Mouse (Mus musculus) forebrain, embryonic 14.5 days (tissue): ENCODE data around the gene Gtpbp1. TPM values are rescaled to one million over a fixed set of nuclear protein-coding genes. Genes with fewer than 3 reads are reported as not detected.

ENCODE experiments used
- ATAC-seq: fragments of 200-750 bp; cut with Nextera tagmentation; 2 replicates; pipeline ENCODE4 v1.8.0; 2017; ENCODE audit warnings: mild to moderate bottlenecking, moderate library complexity
- DNase-seq: peaks from one replicate; pipeline ENCODE4 v3.0.0-alpha.2; 2015; ENCODE audit warnings: low spot score
- H3K27ac ChIP-seq: fragments of 300-500 bp; sonication (generic); 2 replicates; pipeline ENCODE4 v1.5.1; 2014; ENCODE audit warnings: low read depth, mild to moderate bottlenecking, control low read depth, low read length, moderate library complexity
- H3K27me3 ChIP-seq: fragments of 300-500 bp; sonication (generic); replicated peaks from 2 replicates; pipeline ENCODE4 v1.6.1; 2014; ENCODE audit warnings: low read length, control low read depth, mixed read lengths; ENCODE audit not compliant: control insufficient read depth, insufficient read depth
- H3K36me3 ChIP-seq: fragments of 300-500 bp; sonication (generic); 2 replicates; pipeline ENCODE4 v1.6.1; 2014; ENCODE audit warnings: low read length, control low read depth; ENCODE audit not compliant: control insufficient read depth, insufficient read depth
- H3K4me1 ChIP-seq: fragments of 300-500 bp; sonication (generic); 2 replicates; pipeline ENCODE4 v1.6.1; 2014; ENCODE audit warnings: antibody characterized with exemption, low read length, control low read depth; ENCODE audit not compliant: control insufficient read depth, insufficient read depth
- H3K4me2 ChIP-seq: fragments of 300-500 bp; sonication (generic); 2 replicates; pipeline ENCODE4 v1.6.1; 2014; ENCODE audit warnings: mild to moderate bottlenecking, control low read depth, low read length
- H3K4me3 ChIP-seq: fragments of 300-500 bp; sonication (generic); 2 replicates; pipeline ENCODE4 v1.5.1; 2014; ENCODE audit warnings: low read depth, low read length, control low read depth
- H3K9ac ChIP-seq: fragments of 300-500 bp; sonication (generic); 2 replicates; pipeline ENCODE4 v1.6.1; 2014; ENCODE audit warnings: mild to moderate bottlenecking, low read length, control low read depth, moderate library complexity
- H3K9me3 ChIP-seq: fragments of 300-500 bp; sonication (generic); replicated peaks from 2 replicates; pipeline ENCODE4 v1.6.1; 2016; ENCODE audit warnings: low read length, control low read depth, mixed read lengths; ENCODE audit not compliant: control insufficient read depth
- WGBS: fragments of 180-500 bp; shearing (Covaris S2); extraction: QIAGEN DNeasy Blood & Tissue Kit; methylation state at CpG from one replicate; pipeline ENCODE4 v1.1.7; 2014; 5-methylcytosine and 5-hydroxymethylcytosine counted together
- polyA plus RNA-seq: library from polyadenylated mRNA; unstranded; fragments of >200 nt; fragmentation: Nextera tagmentation; extraction: Ambion mirVana; gene quantifications from 2 replicates; pipeline ENCODE4 v1.2.1, GENCODE M21; 2014

Gene Gtpbp1
- polyA plus RNA-seq, 1 experiment from 2014 or later, result 36.2 TPM

DNA sequence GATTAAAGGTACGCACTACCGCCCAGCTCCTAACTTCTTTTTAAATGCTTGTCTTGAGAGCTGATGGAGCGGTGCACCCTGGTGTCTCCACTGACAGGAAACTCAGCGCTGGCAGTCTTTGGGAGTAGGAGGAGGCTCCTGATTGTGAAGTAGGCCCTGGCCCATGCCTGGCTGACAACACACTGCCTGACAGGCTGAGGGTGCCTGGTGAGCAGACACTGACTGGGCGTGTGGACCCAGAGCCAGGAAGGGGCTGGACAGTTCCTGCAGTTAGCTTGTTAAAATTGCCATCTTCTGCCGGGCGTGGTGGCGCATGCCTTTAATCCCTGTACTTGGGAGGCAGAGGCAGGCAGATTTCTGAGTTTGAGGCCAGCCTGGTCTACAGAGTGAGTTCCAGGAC, 59.6 kb downstream of the Gtpbp1 start:
- Histone ChIP-seq H3K36me3 (no peaks in the 10 kb centered on the region), H3K27me3 (no peaks in the 10 kb centered on the region), H3K4me3 (no peak overlapping the region), H3K9me3 (no peaks in the 10 kb centered on the region), H3K9ac (no peak overlapping the region), H3K27ac (no peak overlapping the region), H3K4me1 (no peaks in the 10 kb centered on the region), H3K4me2 (no peak overlapping the region)
- WGBS, result 92% methylated on average over 8 of the region's 8 CpGs
- ATAC-seq (no peak), DNase-seq (no peak)

DNA sequence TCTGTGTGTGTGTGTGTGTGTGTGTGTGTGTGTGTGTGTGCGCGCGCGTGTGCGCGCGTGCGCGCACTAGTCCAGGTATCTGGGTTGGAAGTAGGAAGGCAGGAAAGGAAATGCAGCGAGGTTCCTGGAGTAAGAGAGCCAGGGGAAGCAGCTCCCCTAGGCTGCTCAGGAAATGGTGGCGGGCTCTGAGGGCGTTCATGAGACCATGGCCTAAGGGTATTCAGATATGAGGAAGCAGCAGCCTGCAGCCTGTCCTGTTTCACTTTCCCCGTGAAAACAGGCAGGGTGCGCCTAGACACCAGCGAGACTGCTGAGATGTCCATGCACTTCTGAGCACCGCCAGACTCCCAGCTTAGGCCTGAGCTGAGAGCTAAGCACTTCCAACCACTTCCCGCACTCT, 61.1 kb downstream of the Gtpbp1 start:
- DNase-seq, result no peak
- H3K9ac ChIP-seq, result no peak overlapping the region
- 85% methylated on average over 17 of the region's 17 CpGs for WGBS
- H3K36me3 ChIP-seq, result no peaks in the 10 kb centered on the region
- H3K4me2 ChIP-seq, result no peak overlapping the region
- no peaks in the 10 kb centered on the region for H3K9me3 ChIP-seq
- H3K4me1 ChIP-seq, result peaks cover 6% of the 10 kb centered on the region
- ATAC-seq, result no peak
- no peaks in the 10 kb centered on the region for H3K27me3 ChIP-seq
- H3K4me3 ChIP-seq, result no peak overlapping the region
- no peak overlapping the region for H3K27ac ChIP-seq

DNA sequence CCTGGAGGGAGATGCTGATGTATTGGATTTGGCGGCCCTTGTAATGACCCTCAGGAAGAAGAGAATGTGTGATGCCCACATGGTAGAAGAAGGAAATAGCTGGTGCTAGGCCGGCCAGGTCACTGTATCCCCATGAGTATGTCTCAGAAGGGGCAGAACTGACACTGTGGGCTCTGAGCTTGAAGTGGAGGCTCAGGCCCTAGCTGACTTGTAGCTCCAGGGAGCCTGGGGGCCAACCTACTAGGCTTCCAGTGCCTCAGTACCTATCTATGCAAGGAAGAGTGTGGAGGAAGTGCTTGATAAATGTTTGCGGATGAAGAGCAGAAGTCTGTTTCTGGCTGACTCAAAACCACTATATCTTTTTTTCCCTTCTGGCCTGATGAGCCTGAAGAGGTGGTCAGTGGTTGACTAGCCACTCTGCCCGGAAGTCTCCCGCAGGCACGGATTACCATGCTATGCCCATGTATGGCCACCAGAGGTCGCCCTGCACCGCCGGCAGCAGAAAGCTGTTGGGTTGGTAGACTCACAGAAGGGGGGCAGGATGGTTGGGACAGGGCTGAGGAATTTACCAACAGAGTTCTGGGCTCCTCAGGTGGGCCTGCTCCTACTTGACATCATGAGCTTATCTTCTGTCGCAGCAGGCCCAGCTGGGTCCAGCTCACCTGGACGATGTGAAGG, 62.2 kb downstream of the Gtpbp1 start:
- ATAC-seq (peak; percentile 68), DNase-seq (peak; percentile 74)
- Histone ChIP-seq H3K27ac (no peak overlapping the region), H3K4me1 (peaks cover 6% of the 10 kb centered on the region), H3K9ac (no peak overlapping the region), H3K4me2 (no peak overlapping the region), H3K36me3 (peaks cover 3% of the 10 kb centered on the region; the same call in 1 of the 2 replicates), H3K9me3 (no peaks in the 10 kb centered on the region), H3K4me3 (no peak overlapping the region), H3K27me3 (no peaks in the 10 kb centered on the region)
- 25% methylated on average over 11 of the region's 11 CpGs for WGBS

DNA sequence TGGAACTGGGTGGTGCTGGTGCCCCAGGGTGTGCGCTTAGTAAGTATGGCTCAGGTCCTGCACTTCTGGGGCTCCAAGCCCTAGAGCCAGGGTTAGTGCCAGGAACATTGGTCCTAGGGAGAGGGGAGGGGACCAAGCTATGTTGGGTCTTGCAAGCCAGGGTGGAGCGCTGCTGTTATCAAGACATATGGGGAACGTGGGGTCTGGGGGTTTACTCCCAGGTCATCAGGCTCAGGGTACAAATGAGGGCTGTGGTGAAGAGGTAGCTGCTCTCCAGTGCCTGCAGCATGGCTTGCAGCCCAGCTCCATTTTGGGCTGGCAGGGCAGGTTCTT, 62.7 kb downstream of the Gtpbp1 start:
- Histone ChIP-seq H3K27me3 (no peaks in the 10 kb centered on the region), H3K9me3 (no peaks in the 10 kb centered on the region), H3K36me3 (peaks cover 3% of the 10 kb centered on the region; the same call in 1 of the 2 replicates), H3K4me1 (peaks cover 6% of the 10 kb centered on the region), H3K9ac (no peak overlapping the region), H3K27ac (no peak overlapping the region), H3K4me2 (no peak overlapping the region), H3K4me3 (no peak overlapping the region)
- DNase-seq (no peak), ATAC-seq (no peak)
- 86% methylated on average over 3 of the region's 3 CpGs for WGBS

DNA sequence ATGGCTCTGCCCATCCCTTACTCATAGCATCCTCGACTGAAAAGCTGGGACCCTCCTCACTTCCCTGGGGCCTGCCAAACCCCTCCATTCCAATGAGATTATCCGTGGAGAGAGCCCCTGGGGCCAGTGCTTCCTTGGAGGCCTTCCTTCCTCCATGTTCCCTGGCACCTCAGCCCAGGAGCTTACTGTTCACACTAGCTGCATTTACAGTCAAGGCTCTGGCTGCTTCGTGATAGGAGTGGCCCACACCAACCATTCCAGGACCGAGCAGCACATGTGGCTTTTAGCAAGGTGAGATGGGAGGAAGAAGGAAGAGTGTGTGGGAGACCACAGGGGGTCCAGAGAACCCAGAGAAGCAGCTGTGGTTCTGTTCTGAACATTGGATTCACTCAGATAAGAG, 63.2 kb downstream of the Gtpbp1 start:
- ATAC-seq (no peak), DNase-seq (no peak)
- 63% methylated on average over 4 of the region's 4 CpGs for WGBS
- Histone ChIP-seq H3K9ac (no peak overlapping the region), H3K27me3 (no peaks in the 10 kb centered on the region), H3K9me3 (no peaks in the 10 kb centered on the region), H3K4me3 (no peak overlapping the region), H3K36me3 (peaks cover 3% of the 10 kb centered on the region; the same call in 1 of the 2 replicates), H3K4me2 (no peak overlapping the region), H3K27ac (no peak overlapping the region), H3K4me1 (peaks cover 6% of the 10 kb centered on the region)

DNA sequence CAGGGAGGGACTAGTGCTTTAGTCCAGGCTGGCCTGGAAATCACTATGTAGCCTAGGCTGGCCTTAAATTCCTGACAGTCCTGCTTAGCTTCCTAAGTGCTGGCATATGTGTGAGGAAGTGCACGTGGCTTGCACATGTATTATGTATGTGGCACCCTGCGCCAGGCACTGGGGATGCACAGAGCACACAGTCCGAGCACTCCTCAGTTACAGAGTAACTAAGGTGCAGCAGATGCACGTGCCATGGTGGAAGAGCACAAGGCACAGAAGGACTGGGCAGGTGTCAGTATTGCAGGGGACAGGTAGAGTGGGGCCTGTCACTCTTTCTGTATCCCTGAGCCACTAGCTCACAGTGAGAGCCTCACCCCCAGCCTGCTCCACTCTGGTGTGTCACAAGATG, 64.5 kb downstream of the Gtpbp1 start:
- no peak for DNase-seq
- H3K4me3 ChIP-seq, result no peak overlapping the region
- no peak overlapping the region for H3K9ac ChIP-seq
- H3K27me3 ChIP-seq, result no peaks in the 10 kb centered on the region
- peaks cover 6% of the 10 kb centered on the region for H3K4me1 ChIP-seq
- WGBS, result 85% methylated on average over 4 of the region's 4 CpGs
- peaks cover 3% of the 10 kb centered on the region; the same call in 1 of the 2 replicates for H3K36me3 ChIP-seq
- no peaks in the 10 kb centered on the region for H3K9me3 ChIP-seq
- no peak overlapping the region for H3K4me2 ChIP-seq
- ATAC-seq, result no peak
- H3K27ac ChIP-seq, result no peak overlapping the region

DNA sequence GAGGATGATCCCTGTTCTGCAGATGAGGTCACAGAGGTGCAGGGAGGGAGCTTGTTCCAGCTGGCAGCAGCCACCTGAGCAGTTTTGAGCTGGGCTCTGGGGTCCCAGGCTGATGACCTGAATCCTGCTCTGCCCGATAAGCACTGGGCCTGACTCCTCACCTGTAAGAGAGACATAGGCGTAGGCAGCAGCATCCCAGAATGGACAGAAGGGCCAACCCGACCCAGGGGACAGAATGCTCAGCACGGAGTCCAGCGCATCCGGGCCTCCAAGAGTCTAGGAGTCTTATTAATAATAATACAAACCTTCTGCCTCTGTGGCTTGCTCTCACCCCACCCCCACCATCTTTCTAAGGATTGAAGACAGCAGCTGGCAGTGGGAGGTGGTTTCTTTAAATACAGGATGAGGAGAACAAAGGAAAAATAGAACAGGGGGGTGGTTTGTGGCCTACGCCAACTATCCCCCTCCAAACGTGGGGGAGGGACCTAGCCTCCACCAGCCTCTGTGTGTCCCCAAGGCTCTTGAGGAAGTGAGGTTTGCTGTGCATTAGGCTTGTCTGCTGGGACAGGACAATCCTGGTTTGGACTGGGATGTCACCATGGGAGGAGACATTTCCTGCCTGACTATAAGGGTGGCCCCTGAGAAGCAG, 65.5 kb downstream of the Gtpbp1 start:
- Histone ChIP-seq H3K4me3 (no peak overlapping the region), H3K27ac (no peak overlapping the region), H3K4me1 (peaks cover 6% of the 10 kb centered on the region), H3K4me2 (no peak overlapping the region), H3K9me3 (no peaks in the 10 kb centered on the region), H3K27me3 (no peaks in the 10 kb centered on the region), H3K9ac (no peak overlapping the region), H3K36me3 (peaks cover 3% of the 10 kb centered on the region; the same call in 1 of the 2 replicates)
- ATAC-seq, result no peak
- 65% methylated on average over 8 of the region's 8 CpGs for WGBS
- DNase-seq, result no peak

DNA sequence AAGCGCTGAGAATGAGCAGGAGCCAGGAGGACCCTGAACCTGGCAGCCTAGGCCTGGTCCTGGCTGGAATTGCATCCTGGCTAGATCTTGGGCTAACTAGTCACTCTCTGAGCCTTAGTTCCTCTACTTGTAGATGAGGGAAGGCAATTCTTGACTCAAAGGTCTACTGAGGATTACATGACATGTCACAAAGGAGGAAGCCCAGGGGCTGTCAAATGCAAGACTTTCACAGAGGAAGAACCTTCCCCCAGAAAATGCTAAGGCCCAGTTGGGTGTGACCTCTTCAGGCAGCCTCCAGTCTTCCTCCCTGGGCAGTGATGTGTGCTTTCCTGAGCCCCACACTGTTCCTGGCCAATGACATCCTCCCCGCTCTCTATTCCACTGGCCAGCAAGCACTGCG, 66.5 kb downstream of the Gtpbp1 start:
- DNase-seq (no peak), ATAC-seq (no peak)
- H3K4me2 ChIP-seq, result no peak overlapping the region
- no peak overlapping the region for H3K4me3 ChIP-seq
- WGBS, result 96% methylated on average over 3 of the region's 3 CpGs
- H3K27me3 ChIP-seq, result no peaks in the 10 kb centered on the region
- H3K27ac ChIP-seq, result no peak overlapping the region
- H3K9ac ChIP-seq, result no peak overlapping the region
- H3K36me3 ChIP-seq, result peaks cover 10% of the 10 kb centered on the region
- peaks cover 6% of the 10 kb centered on the region for H3K4me1 ChIP-seq
- H3K9me3 ChIP-seq, result no peaks in the 10 kb centered on the region

DNA sequence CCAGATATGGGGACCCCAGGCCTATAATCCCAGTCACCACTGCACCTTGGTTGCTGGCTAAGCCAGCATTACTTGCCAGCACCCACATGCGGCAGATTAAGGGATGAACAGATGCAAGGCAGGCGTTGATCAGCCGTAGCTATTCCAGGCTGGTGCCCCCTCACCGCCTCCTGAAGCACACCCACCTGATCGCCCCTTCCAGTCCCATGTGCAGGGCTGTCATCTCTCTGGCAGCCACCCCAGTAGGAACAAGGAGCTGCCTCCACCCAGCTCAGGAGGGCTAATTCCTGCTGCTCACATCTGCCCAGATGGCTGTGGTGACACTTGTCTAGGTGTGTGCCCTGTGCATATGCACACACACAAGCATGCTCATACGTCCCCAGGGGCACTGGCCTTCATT, 70.3 kb downstream of the Gtpbp1 start:
- WGBS, result 83% methylated on average over 6 of the region's 6 CpGs
- Histone ChIP-seq H3K9me3 (no peaks in the 10 kb centered on the region), H3K36me3 (peaks cover 32% of the 10 kb centered on the region), H3K27me3 (no peaks in the 10 kb centered on the region), H3K4me2 (no peak overlapping the region), H3K4me1 (peaks cover 6% of the 10 kb centered on the region), H3K4me3 (no peak overlapping the region), H3K27ac (no peak overlapping the region), H3K9ac (no peak overlapping the region)
- ATAC-seq, result no peak
- DNase-seq, result no peak
